9 mouse cellular contexts compared by ENCODE assay signal in the genomic region with DNA sequence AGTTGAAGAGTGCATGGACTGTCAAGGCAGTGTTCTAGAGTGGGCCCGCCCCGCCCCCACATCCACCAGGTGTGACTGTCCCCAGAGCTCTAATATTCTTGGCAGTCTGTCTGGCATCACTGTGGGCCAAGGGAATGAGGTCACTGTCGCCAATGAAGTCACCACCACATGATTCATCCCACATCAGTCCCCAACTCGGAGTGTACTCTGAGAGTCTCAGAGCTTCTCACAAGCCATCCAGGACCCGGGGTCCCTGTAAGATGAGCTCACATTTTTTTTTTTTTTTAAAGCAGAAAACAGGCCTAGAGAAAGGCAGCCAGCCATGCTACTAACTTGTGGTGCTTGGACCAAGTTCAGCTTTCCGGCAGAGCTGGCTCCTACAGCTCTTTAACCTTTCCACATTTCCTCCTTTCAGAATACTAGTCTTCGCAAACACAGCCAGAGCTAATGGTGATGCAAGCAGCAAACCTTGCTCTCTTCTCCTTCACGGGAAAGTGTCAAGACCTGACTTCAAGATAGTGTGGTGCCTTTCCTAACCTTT. TPM values are rescaled to one million over a fixed set of nuclear protein-coding genes. Genes with fewer than 3 reads are reported as not detected.
DNase-seq lines count a peak whose midpoint lies in the region; ATAC-seq and TF ChIP-seq lines count a peak whose summit lies in the region.
"Had no signal": no experiment of that assay in that cellular context is flagged by ENCODE, and none has a peak within 500 bp of the region (broad histone marks: within the 10 kb centered on the region; RNA-seq: fewer than 3 reads in every experiment).

No protein-coding gene starts in this region.

- no peaks in the 10 kb centered on the region for H3K36me3 ChIP-seq in intestine, postnatal 0 days (ENCODE audit: control insufficient read depth, insufficient read depth)
- H3K36me3 ChIP-seq in intestine, embryonic 15.5 days: no peaks in the 10 kb centered on the region
- H3K36me3 ChIP-seq in kidney, embryonic 16.5 days (ENCODE audit: insufficient read depth, low read length): no peaks in the 10 kb centered on the region

- H3K4me1 ChIP-seq in intestine, postnatal 0 days (replicated peaks; ENCODE audit: control insufficient read depth, insufficient read depth, low read length): 0 out of 2 replicates have a peak, but pooled peaks cover 3% of the 10 kb centered on the region
- H3K4me1 ChIP-seq in intestine, embryonic 15.5 days (replicated peaks): peaks cover 28% of the 10 kb centered on the region
- H3K4me1 ChIP-seq in kidney, embryonic 16.5 days (ENCODE audit: insufficient read depth, low read length): peaks cover 35% of the 10 kb centered on the region

- TF ChIP-seq CTCF in intestine, postnatal 0 days (IDR thresholded peaks at IDR 0.05; ENCODE audit: low read depth): no peak

- 64% methylated on average over 8 of the region's 8 CpGs for WGBS in intestine, postnatal 0 days
- 60% methylated on average over 8 of the region's 8 CpGs for WGBS in intestine, embryonic 15.5 days
- WGBS in kidney, embryonic 16.5 days: 44% methylated on average over 8 of the region's 8 CpGs

- no peak overlapping the region for H3K9ac ChIP-seq in intestine, postnatal 0 days (ENCODE audit: low read depth, low read length)
- H3K9ac ChIP-seq in intestine, embryonic 15.5 days: no peak overlapping the region
- no peak overlapping the region; the same call in 1 of the 2 replicates for H3K9ac ChIP-seq in kidney, embryonic 16.5 days (replicated peaks; ENCODE audit: low read length)

- H3K27ac ChIP-seq in intestine, postnatal 0 days (ENCODE audit: low read depth, low read length): no peak overlapping the region
- H3K27ac ChIP-seq in intestine, embryonic 15.5 days: no peak overlapping the region
- no peak overlapping the region; the same call in 1 of the 2 replicates for H3K27ac ChIP-seq in kidney, embryonic 16.5 days (ENCODE audit: low read length)

- H3K4me2 ChIP-seq in intestine, postnatal 0 days (replicated peaks; ENCODE audit: low read depth): peak overlapping the region; percentile 96; the same call in 1 of the 2 replicates
- no peak overlapping the region for H3K4me2 ChIP-seq in intestine, embryonic 15.5 days (replicated peaks)
- 0 out of 2 replicates have a peak overlapping the region, but pooled peaks have one; percentile 88 for H3K4me2 ChIP-seq in kidney, embryonic 16.5 days (replicated peaks; ENCODE audit: low read depth, low read length)

- no peak for ATAC-seq in intestine, postnatal 0 days
- ATAC-seq in intestine, embryonic 15.5 days: no peak
- no peak for ATAC-seq in kidney, embryonic 16.5 days (ENCODE audit: low FRiP score, low TSS enrichment)

- DNase-seq in adrenal gland, postnatal 36 days: peak; percentile 74 to 77
- DNase-seq in heart, adult 8-10 months (ENCODE audit: low spot score): peak; percentile 77
- peak; percentile 42 to 55 for DNase-seq in natural killer cell, adult 2 months (ENCODE audit: low spot score in 2 of 2)
- DNase-seq in yolk sac, embryonic 10.5 days (ENCODE audit: low spot score): no peak
- DNase-seq in frontal cortex, postnatal 36 days (ENCODE audit: low spot score in 2 of 2): no peak

- no peaks in the 10 kb centered on the region for H3K9me3 ChIP-seq in intestine, postnatal 0 days (ENCODE audit: control insufficient read depth)
- H3K9me3 ChIP-seq in intestine, embryonic 15.5 days: no peaks in the 10 kb centered on the region
- no peaks in the 10 kb centered on the region; the same call in 1 of the 2 replicates for H3K9me3 ChIP-seq in kidney, embryonic 16.5 days (ENCODE audit: low read length)

- no peak overlapping the region for H3K4me3 ChIP-seq in intestine, postnatal 0 days (ENCODE audit: low read depth, low read length)
- H3K4me3 ChIP-seq in intestine, embryonic 15.5 days (replicated peaks): no peak overlapping the region; the same call in 1 of the 2 replicates
- H3K4me3 ChIP-seq in kidney, embryonic 16.5 days (ENCODE audit: low read length): no peak overlapping the region

- H3K27me3 ChIP-seq in intestine, postnatal 0 days (replicated peaks; ENCODE audit: control insufficient read depth, insufficient read depth, low read length): no peaks in the 10 kb centered on the region
- H3K27me3 ChIP-seq in intestine, embryonic 15.5 days (replicated peaks): no peaks in the 10 kb centered on the region
- no peaks in the 10 kb centered on the region for H3K27me3 ChIP-seq in kidney, embryonic 16.5 days (ENCODE audit: insufficient read depth, low read length)

RNA-seq across cellular contexts. Expression of a gene that starts 1.5 kb away (rescaled TPM):
- polyA plus RNA-seq in intestine, postnatal 0 days (2015; fragmentation: Nextera tagmentation; extraction: Ambion mirVana): 7.3 and 7.6 TPM in 2 replicates
- polyA plus RNA-seq in intestine, embryonic 15.5 days (2015; fragmentation: Nextera tagmentation; extraction: Ambion mirVana): 11.2 and 11.6 TPM in 2 replicates
- 100 to 1,000 TPM in 1 of 2 experiments, 10 to 100 TPM in 1; 79.5 to 109 TPM for total RNA-seq in adrenal gland, postnatal 36 days (2021)
- total RNA-seq in heart, adult 8-10 months (2022): 100 to 1,000 TPM; 120 to 141 (median 127) TPM
- 12.9 and 14.0 TPM in 2 replicates for polyA plus RNA-seq in kidney, embryonic 16.5 days (2015; fragmentation: Nextera tagmentation; extraction: Ambion mirVana)

RNA-seq across cellular contexts. Expression of a gene that starts 13.7 kb away (rescaled TPM):
- polyA plus RNA-seq in intestine, postnatal 0 days (2015; fragmentation: Nextera tagmentation; extraction: Ambion mirVana): not detected in 2 replicates
- not detected in 2 replicates for polyA plus RNA-seq in intestine, embryonic 15.5 days (2015; fragmentation: Nextera tagmentation; extraction: Ambion mirVana)
- total RNA-seq in adrenal gland, postnatal 36 days (2021): not detected
- total RNA-seq in heart, adult 8-10 months (2022): not detected
- polyA plus RNA-seq in kidney, embryonic 16.5 days (2015; fragmentation: Nextera tagmentation; extraction: Ambion mirVana): not detected in 2 replicates
- polyA plus RNA-seq: small intestine, adult 2 months had no signal

RNA-seq across cellular contexts. Expression of a gene that starts 44.2 kb away (rescaled TPM):
- not detected in 2 replicates for polyA plus RNA-seq in intestine, postnatal 0 days (2015; fragmentation: Nextera tagmentation; extraction: Ambion mirVana)
- polyA plus RNA-seq in intestine, embryonic 15.5 days (2015; fragmentation: Nextera tagmentation; extraction: Ambion mirVana): not detected in 2 replicates
- total RNA-seq in adrenal gland, postnatal 36 days (2021): not detected
- total RNA-seq in heart, adult 8-10 months (2022): not detected
- polyA plus RNA-seq in kidney, embryonic 16.5 days (2015; fragmentation: Nextera tagmentation; extraction: Ambion mirVana): not detected in 2 replicates
- polyA plus RNA-seq: small intestine, adult 2 months had no signal

Comparison
In these comparisons a context has a peak if more than half of its experiments do, and no peak if none do; other contexts are left out.
1. DNase-seq: peak in adrenal gland, postnatal 36 days (2 of 2), heart, adult 8-10 months (single experiment) and natural killer cell, adult 2 months (2 of 2); none in yolk sac, embryonic 10.5 days (single experiment) and frontal cortex, postnatal 36 days (0 of 2).